Mouse (Mus musculus) Muller cell, postnatal 12 days (primary cell): ENCODE data around the gene Dusp5.
A peak's percentile ranks its signal among the peaks of the same experiment; 100 is the strongest.

Experiments
- DNase-seq: peaks from one replicate; pipeline ENCODE4 v3.0.0-alpha.2; 2015; ENCODE audit errors: inconsistent ontology term

The Dusp5 gene

GRCm38 (mm10) chr19:53543602-53544001 lies 14.7 kb downstream of the Dusp5 start:
- DNase-seq, result no peak

- DNase-seq, result no peak
Observed at GRCm38 (mm10) chr19:53544923-53545561, 16.1 kb downstream of the Dusp5 start.

GRCm38 (mm10) chr19:53547597-53547996 lies 18.7 kb downstream of the Dusp5 start:
- DNase-seq, result no peak

GRCm38 (mm10) chr19:53550972-53551371 lies 22.1 kb downstream of the Dusp5 start:
- DNase-seq, result no peak

- DNase-seq, result no peak
Observed at GRCm38 (mm10) chr19:53552216-53552786, 23.4 kb downstream of the Dusp5 start.

GRCm38 (mm10) chr19:53552795-53553194 lies 23.9 kb downstream of the Dusp5 start:
- peak; percentile 81 for DNase-seq

- no peak for DNase-seq
Observed at GRCm38 (mm10) chr19:53554402-53554801, 25.5 kb downstream of the Dusp5 start.

- peak; percentile 93 for DNase-seq
Observed at GRCm38 (mm10) chr19:53554981-53555616, 26.2 kb downstream of the Dusp5 start.

GRCm38 (mm10) chr19:53556841-53557240 lies 27.9 kb downstream of the Dusp5 start:
- no peak for DNase-seq

- peak; percentile 64 for DNase-seq
Observed at GRCm38 (mm10) chr19:53557267-53557936, 28.5 kb downstream of the Dusp5 start.

- DNase-seq, result no peak
Observed at GRCm38 (mm10) chr19:53560436-53560835, 31.5 kb downstream of the Dusp5 start.

- no peak for DNase-seq
Observed at GRCm38 (mm10) chr19:53564174-53564573, 35.3 kb downstream of the Dusp5 start.

GRCm38 (mm10) chr19:53565565-53566277 lies 36.8 kb downstream of the Dusp5 start:
- DNase-seq, result no peak

GRCm38 (mm10) chr19:53567864-53568263 lies 39.0 kb downstream of the Dusp5 start:
- no peak for DNase-seq

- no peak for DNase-seq
Observed at GRCm38 (mm10) chr19:53568553-53568952, 39.6 kb downstream of the Dusp5 start.

- DNase-seq, result no peak
Observed at GRCm38 (mm10) chr19:53571056-53571455, 42.1 kb downstream of the Dusp5 start.

GRCm38 (mm10) chr19:53571501-53572428 lies 42.9 kb downstream of the Dusp5 start:
- no peak for DNase-seq

GRCm38 (mm10) chr19:53572607-53573006 lies 43.7 kb downstream of the Dusp5 start:
- DNase-seq, result no peak

- DNase-seq, result no peak
Observed at GRCm38 (mm10) chr19:53573151-53573550, 44.2 kb downstream of the Dusp5 start.

- no peak for DNase-seq
Observed at GRCm38 (mm10) chr19:53574131-53574530, 45.2 kb downstream of the Dusp5 start.

- DNase-seq, result no peak
Observed at GRCm38 (mm10) chr19:53574546-53574945, 45.6 kb downstream of the Dusp5 start.
